Mouse (Mus musculus) limb, embryonic 12.5 days (tissue): ENCODE results near the gene Gpr108. TPM values are rescaled to one million over a fixed set of nuclear protein-coding genes. Genes with fewer than 3 reads are reported as not detected.

Experiments
- ATAC-seq: fragments of 200-750 bp; cut with Nextera tagmentation; 2 replicates; pipeline ENCODE4 v1.8.0; 2017; ENCODE audit warnings: low read depth, moderate TSS enrichment; ENCODE audit not compliant: insufficient number of reproducible peaks, insufficient read depth, low FRiP score, low TSS enrichment
- H3K27ac ChIP-seq: fragments of 300-500 bp; sonication (generic); 2 replicates; pipeline ENCODE4 v1.5.1; 2016; ENCODE audit warnings: mild to moderate bottlenecking, moderate library complexity
- H3K27me3 ChIP-seq: fragments of 300-500 bp; sonication (generic); 2 replicates; pipeline ENCODE4 v1.6.1; 2016; ENCODE audit warnings: mild to moderate bottlenecking, moderate library complexity
- H3K36me3 ChIP-seq: fragments of 300-500 bp; sonication (generic); 2 replicates; pipeline ENCODE4 v1.6.1; 2016; ENCODE audit warnings: mild to moderate bottlenecking, moderate library complexity
- H3K4me1 ChIP-seq: fragments of 300-500 bp; sonication (generic); replicated peaks from 2 replicates; pipeline ENCODE4 v1.6.1; 2016
- H3K4me2 ChIP-seq: fragments of 300-500 bp; sonication (generic); 2 replicates; pipeline ENCODE4 v1.6.1; 2016; ENCODE audit warnings: mild to moderate bottlenecking, moderate library complexity
- H3K4me3 ChIP-seq: fragments of 300-500 bp; sonication (generic); replicated peaks from 2 replicates; pipeline ENCODE4 v1.5.1; 2016; ENCODE audit warnings: mild to moderate bottlenecking
- H3K9ac ChIP-seq: fragments of 300-500 bp; sonication (generic); replicated peaks from 2 replicates; pipeline ENCODE4 v1.6.1; 2016; ENCODE audit warnings: mild to moderate bottlenecking, moderate library complexity
- H3K9me3 ChIP-seq: fragments of 300-500 bp; sonication (generic); 2 replicates; pipeline ENCODE4 v1.6.1; 2016; ENCODE audit warnings: mild to moderate bottlenecking, moderate library complexity
- WGBS: fragments of 180-500 bp; shearing (Covaris S2); methylation state at CpG from one replicate; pipeline ENCODE4 v1.1.7; 2016; 5-methylcytosine and 5-hydroxymethylcytosine counted together
- polyA plus RNA-seq: library from polyadenylated mRNA; unstranded; fragments of >200 nt; fragmentation: Nextera tagmentation; extraction: Ambion mirVana; gene quantifications from 2 replicates; pipeline ENCODE4 v1.2.1, GENCODE M21; 2016

The Gpr108 gene
- polyA plus RNA-seq, 1 experiment from 2014 or later = 30.0 TPM

GRCm38 (mm10) chr17:57245311-57245929 lies 2.8 kb downstream of the Gpr108 start:
- Histone ChIP-seq H3K36me3 (peaks cover 33% of the 10 kb centered on the region), H3K4me2 (no peak overlapping the region), H3K27me3 (no peaks in the 10 kb centered on the region), H3K9ac (no peak overlapping the region), H3K4me3 (no peak overlapping the region), H3K9me3 (0 out of 2 replicates have a peak, but pooled peaks cover 3% of the 10 kb centered on the region), H3K27ac (no peak overlapping the region), H3K4me1 (peaks cover 18% of the 10 kb centered on the region)
- 93% methylated on average over 10 of the region's 10 CpGs for WGBS
- no peak for ATAC-seq

GRCm38 (mm10) chr17:57243650-57244370 lies 4.4 kb downstream of the Gpr108 start:
- Histone ChIP-seq H3K27ac (no peak overlapping the region), H3K4me1 (peaks cover 15% of the 10 kb centered on the region), H3K27me3 (no peaks in the 10 kb centered on the region), H3K9me3 (0 out of 2 replicates have a peak, but pooled peaks cover 3% of the 10 kb centered on the region), H3K4me3 (no peak overlapping the region), H3K9ac (no peak overlapping the region), H3K4me2 (no peak overlapping the region), H3K36me3 (peaks cover 36% of the 10 kb centered on the region)
- no peak for ATAC-seq
- 62% methylated on average over 10 of the region's 10 CpGs for WGBS

DNA sequence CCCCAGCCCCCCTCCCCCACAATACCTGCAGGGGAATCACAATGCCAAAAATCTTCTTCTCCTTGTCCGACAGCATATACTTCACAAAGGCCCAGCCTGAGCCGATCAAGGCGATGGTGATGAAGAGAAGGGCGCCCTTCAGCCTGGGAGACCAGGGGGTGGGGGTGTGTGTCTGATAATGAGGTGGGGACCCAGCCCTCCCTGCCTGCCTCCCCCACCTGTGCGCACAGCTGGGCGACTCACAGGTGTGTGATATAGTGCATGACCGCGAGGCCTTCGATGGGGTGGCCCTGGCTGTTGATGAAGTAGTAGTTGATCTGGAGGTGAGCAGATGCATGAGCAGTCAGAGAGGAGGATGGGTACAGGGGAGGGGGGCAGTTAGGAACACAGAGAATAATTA lies 11.1 kb downstream of the Gpr108 start:
- no peak for ATAC-seq
- Histone ChIP-seq H3K4me3 (no peak overlapping the region), H3K9ac (no peak overlapping the region), H3K9me3 (0 out of 2 replicates have a peak, but pooled peaks cover 3% of the 10 kb centered on the region), H3K4me1 (no peaks in the 10 kb centered on the region), H3K36me3 (peaks cover 52% of the 10 kb centered on the region), H3K4me2 (no peak overlapping the region), H3K27me3 (0 out of 2 replicates have a peak, but pooled peaks cover 2% of the 10 kb centered on the region), H3K27ac (no peak overlapping the region)
- 93% methylated on average over 9 of the region's 9 CpGs for WGBS

- H3K27me3 ChIP-seq = 0 out of 2 replicates have a peak, but pooled peaks cover 8% of the 10 kb centered on the region
- WGBS = 90% methylated on average over 5 of the region's 5 CpGs
- no peak overlapping the region for H3K9ac ChIP-seq
- no peak overlapping the region for H3K27ac ChIP-seq
- no peak for ATAC-seq
- no peaks in the 10 kb centered on the region for H3K4me1 ChIP-seq
- no peak overlapping the region for H3K4me3 ChIP-seq
- no peak overlapping the region for H3K4me2 ChIP-seq
- no peaks in the 10 kb centered on the region for H3K9me3 ChIP-seq
- H3K36me3 ChIP-seq = peaks cover 43% of the 10 kb centered on the region
These were observed 12.4 kb downstream of the Gpr108 start for GRCm38 (mm10) chr17:57235803-57236202.

GRCm38 (mm10) chr17:57234254-57234928 lies 13.9 kb downstream of the Gpr108 start:
- Histone ChIP-seq H3K9ac (no peak overlapping the region), H3K4me1 (no peaks in the 10 kb centered on the region), H3K4me2 (no peak overlapping the region), H3K27me3 (0 out of 2 replicates have a peak, but pooled peaks cover 8% of the 10 kb centered on the region), H3K9me3 (no peaks in the 10 kb centered on the region), H3K4me3 (no peak overlapping the region), H3K27ac (no peak overlapping the region), H3K36me3 (peaks cover 41% of the 10 kb centered on the region)
- ATAC-seq = no peak
- 76% methylated on average over 12 of the region's 12 CpGs for WGBS

GRCm38 (mm10) chr17:57233038-57233437 lies 15.2 kb downstream of the Gpr108 start:
- H3K4me2 ChIP-seq = no peak overlapping the region
- H3K9me3 ChIP-seq = no peaks in the 10 kb centered on the region
- H3K27me3 ChIP-seq = peaks cover 8% of the 10 kb centered on the region; the same call in 1 of the 2 replicates
- no peak overlapping the region for H3K27ac ChIP-seq
- 47% methylated on average over 7 of the region's 7 CpGs for WGBS
- H3K36me3 ChIP-seq = peaks cover 37% of the 10 kb centered on the region
- no peak for ATAC-seq
- no peaks in the 10 kb centered on the region for H3K4me1 ChIP-seq
- H3K4me3 ChIP-seq = no peak overlapping the region
- H3K9ac ChIP-seq = no peak overlapping the region

DNA sequence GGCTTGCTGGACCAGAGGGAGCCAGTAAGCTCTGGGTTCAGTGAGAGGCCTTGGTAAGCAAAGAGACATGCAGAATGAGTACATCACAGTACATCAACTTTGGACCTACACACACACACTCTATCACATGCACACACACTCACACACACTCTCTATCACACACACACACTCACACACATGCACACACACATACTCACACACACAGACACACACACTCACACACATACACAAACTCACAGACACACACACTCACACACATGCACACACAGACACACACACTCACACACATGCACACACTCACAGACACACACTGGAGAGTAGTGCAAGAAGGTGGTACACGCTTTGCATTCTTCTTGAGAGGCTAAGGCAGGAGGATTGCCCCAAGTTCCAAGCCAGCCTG lies 16.0 kb downstream of the Gpr108 start:
- Histone ChIP-seq H3K27ac (no peak overlapping the region), H3K36me3 (peaks cover 28% of the 10 kb centered on the region), H3K4me2 (no peak overlapping the region), H3K9me3 (no peaks in the 10 kb centered on the region), H3K4me1 (no peaks in the 10 kb centered on the region), H3K9ac (no peak overlapping the region), H3K4me3 (no peak overlapping the region), H3K27me3 (peaks cover 8% of the 10 kb centered on the region; the same call in 1 of the 2 replicates)
- no peak for ATAC-seq
- WGBS = 74% methylated on average over 1 of the region's 1 CpGs

GRCm38 (mm10) chr17:57231321-57231771 lies 16.9 kb downstream of the Gpr108 start:
- no peak overlapping the region for H3K4me3 ChIP-seq
- H3K4me1 ChIP-seq = no peaks in the 10 kb centered on the region
- no peak overlapping the region for H3K9ac ChIP-seq
- no peaks in the 10 kb centered on the region for H3K9me3 ChIP-seq
- H3K4me2 ChIP-seq = no peak overlapping the region
- H3K27ac ChIP-seq = no peak overlapping the region
- H3K36me3 ChIP-seq = peaks cover 20% of the 10 kb centered on the region
- ATAC-seq = no peak
- peaks cover 8% of the 10 kb centered on the region; the same call in 1 of the 2 replicates for H3K27me3 ChIP-seq

DNA sequence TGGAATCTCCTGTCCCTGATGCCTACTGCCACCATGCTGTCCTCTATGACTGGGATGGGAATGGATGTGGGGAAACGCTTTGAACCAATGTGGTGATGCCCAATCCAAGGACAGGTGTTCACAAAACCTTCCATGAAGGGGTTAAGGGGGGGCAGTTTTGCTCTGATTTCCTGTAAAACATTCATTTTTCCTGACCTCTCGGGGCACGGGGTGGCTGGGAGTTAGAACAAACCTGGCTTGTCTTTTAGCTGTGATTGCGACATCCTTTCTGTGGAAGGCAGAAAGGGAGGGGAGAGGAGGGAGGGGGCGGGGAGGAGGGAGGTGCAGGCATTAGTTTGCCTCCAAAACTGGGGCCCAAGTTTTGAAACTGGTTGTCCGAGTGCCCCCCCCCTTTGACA lies 17.5 kb downstream of the Gpr108 start:
- no peaks in the 10 kb centered on the region for H3K4me1 ChIP-seq
- peaks cover 14% of the 10 kb centered on the region for H3K36me3 ChIP-seq
- no peak overlapping the region for H3K27ac ChIP-seq
- no peak overlapping the region for H3K9ac ChIP-seq
- H3K9me3 ChIP-seq = no peaks in the 10 kb centered on the region
- WGBS = 68% methylated on average over 6 of the region's 6 CpGs
- peaks cover 14% of the 10 kb centered on the region for H3K27me3 ChIP-seq
- H3K4me3 ChIP-seq = no peak overlapping the region
- H3K4me2 ChIP-seq = no peak overlapping the region
- ATAC-seq = no peak

DNA sequence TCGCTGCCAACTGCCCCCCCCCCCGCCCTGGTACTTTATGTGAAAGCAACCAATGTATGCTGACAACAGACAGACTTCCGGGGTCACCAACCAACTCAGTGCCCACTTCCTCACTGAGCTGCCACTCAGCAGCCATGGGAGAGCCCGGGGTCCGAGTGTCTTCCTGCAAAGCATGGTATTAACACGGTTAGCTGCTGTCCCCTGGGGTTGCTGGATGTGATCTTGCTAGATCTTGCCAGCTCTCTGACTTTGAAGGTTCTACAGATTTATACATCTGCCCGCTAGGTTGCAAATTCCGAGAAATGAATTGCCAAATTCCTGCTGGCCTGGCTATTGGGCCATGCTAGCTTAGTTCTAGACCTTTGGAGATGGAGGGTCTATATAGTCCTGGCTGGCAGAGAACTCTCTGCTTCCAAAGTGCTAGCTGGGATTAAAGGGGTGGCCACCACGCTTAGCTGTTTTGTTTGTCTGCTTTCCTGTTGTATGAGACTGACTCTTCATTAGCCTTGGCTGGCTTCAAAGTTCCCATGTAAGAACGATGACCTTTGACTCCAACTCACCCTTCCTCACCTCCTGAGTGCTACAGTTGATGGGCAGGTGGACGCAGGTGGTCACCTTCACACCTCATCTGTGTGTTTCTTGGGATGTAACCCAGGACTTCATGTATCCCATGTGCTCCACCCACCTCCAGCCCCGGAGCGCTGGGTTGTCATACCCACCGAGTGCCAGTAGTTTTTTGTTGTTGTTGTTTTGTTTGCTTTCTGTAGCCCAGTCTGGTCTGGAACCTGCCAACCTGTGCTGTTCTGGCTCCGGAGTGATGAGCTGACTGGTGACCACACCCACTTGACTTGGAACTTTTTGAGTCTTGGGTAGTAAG lies 18.2 kb downstream of the Gpr108 start:
- peaks cover 20% of the 10 kb centered on the region for H3K27me3 ChIP-seq
- H3K27ac ChIP-seq = no peak overlapping the region
- H3K4me3 ChIP-seq = no peak overlapping the region
- no peak for ATAC-seq
- no peaks in the 10 kb centered on the region for H3K4me1 ChIP-seq
- 75% methylated on average over 15 of the region's 15 CpGs for WGBS
- H3K36me3 ChIP-seq = peaks cover 9% of the 10 kb centered on the region
- H3K9ac ChIP-seq = no peak overlapping the region
- H3K9me3 ChIP-seq = no peaks in the 10 kb centered on the region
- H3K4me2 ChIP-seq = no peak overlapping the region
